Mouse (Mus musculus): ENCODE measurements around the gene Mzt1. TPM values are rescaled to one million over a fixed set of nuclear protein-coding genes. Genes with fewer than 3 reads are reported as not detected.
"Not testable (repeated sequence)": the region's sequence is repeated elsewhere in the genome, so short reads cannot be mapped to it uniquely, and the experiment has no call there.

The Mzt1 gene
- total RNA-seq (2021) = 10 to 100 TPM; 26.9 to 30.5 TPM
- long read RNA-seq, experiment 1, transcript Mzt1-201 (3 exons, 2,240 nt) = major isoform, 34 of 37 reads
- long read RNA-seq, experiment 1, partial matches to known transcripts = 0 of 37 reads
- long read RNA-seq, experiment 1, other reads (novel, unspliced or antisense) = 3 of 37 reads
- long read RNA-seq, experiment 2, transcript Mzt1-201 (3 exons, 2,240 nt) = major isoform, 47 of 54 reads
- long read RNA-seq, experiment 2, partial matches to known transcripts = 0 of 54 reads
- long read RNA-seq, experiment 2, other reads (novel, unspliced or antisense) = 7 of 54 reads

GRCm38 (mm10) chr14:99046031-99046781 is at the start of gene Mzt1, which contains the start of gene Bora:
Gene Mzt1, minus strand, starts transcription at chr14:99046134.
Gene Bora, plus strand, starts transcription at chr14:99046222.
- DNase-seq = peak; percentile 82 to 85
- intact Hi-C loops (cut with DNase I) = loop anchor here (5.0 kb wide), 1 partner anchor 56 kb away; no protein-coding TSS in a partner anchor

DNA sequence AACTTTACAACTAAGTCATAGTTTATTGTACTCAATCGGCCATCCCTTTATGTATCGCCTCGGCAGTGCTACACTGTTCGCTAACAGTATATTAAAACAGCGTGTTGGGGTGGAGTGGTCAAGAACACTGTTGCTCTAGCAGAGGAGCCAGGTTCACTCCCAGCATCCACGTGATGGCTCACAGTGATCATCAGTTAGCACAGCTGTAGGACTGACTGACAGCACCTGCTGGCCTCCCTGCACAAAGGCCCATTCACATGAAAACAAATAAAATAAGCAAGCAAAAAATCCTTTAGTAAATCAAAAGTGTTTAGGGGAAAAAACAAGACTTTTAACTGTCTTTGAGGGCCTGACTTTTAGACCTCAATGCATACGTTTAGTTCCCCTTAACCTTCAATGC is 43.0 kb upstream of the Mzt1 start:
- intact Hi-C loops (cut with DNase I) = no loop called here
- DNase-seq = no peak

GRCm38 (mm10) chr14:99071146-99071545 is 25.2 kb upstream of the Mzt1 start:
- DNase-seq = no peak
- intact Hi-C loops (cut with DNase I) = no loop called here

DNA sequence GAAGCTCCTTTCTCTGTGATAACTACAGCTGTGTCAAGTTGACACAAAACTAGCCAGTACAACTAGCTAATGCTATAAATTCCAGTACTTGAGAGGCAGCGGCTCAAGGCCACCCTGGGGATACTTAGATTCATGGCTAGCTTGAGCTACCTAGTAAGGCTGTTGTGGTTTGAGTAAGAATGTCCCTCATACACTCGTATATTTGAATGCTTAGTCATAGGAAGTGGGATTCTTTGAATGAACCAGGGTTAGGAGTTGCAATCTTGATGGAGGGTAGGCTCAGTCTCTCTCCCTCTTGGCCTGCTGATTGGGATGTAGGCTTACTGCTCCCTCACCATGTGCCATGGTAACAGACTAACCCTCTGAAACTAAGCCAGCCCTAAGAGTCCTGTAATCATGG is 17.2 kb upstream of the Mzt1 start:
- no peak for DNase-seq
- intact Hi-C loops (cut with DNase I) = no loop called here

DNA sequence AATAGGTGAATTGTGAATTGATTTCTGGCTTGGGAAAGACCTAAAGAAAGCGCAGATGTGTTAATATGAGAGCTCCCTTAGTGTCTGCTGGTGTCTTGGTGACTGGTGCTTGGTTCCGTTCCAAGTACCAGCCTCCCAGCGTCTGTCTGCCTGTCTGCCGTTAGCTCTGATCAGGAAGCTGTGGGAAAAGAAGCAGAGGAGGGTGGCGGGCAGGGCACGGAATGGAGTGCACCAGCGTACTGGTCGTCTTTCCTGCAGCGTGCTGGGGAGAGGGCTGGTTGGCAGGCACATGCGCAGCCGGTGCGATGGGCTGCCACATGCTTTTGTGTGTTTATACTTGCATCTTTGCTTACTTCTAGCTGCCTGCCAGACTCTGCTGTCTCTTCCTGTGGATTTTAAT is 14.7 kb upstream of the Mzt1 start:
- intact Hi-C loops (cut with DNase I) = no loop called here
- no peak for DNase-seq

- intact Hi-C loops (cut with DNase I) = no loop called here
- DNase-seq = no peak
Observed at GRCm38 (mm10) chr14:99058959-99059586, 13.1 kb upstream of the Mzt1 start.

- intact Hi-C loops (cut with DNase I) = loop anchor here (5.0 kb wide), 1 partner anchor 56 kb away; no protein-coding TSS in a partner anchor
- no peak for DNase-seq
Observed at GRCm38 (mm10) chr14:99046782-99047181, 848 bp upstream of the Mzt1 start.

- intact Hi-C loops (cut with DNase I) = loop anchor here (5.0 kb wide), 1 partner anchor 57 kb away; no protein-coding TSS in a partner anchor
- DNase-seq = no peak
Observed at GRCm38 (mm10) chr14:99045378-99046030, 430 bp downstream of the Mzt1 start.

GRCm38 (mm10) chr14:99044718-99045117 is 1.2 kb downstream of the Mzt1 start:
- no peak for DNase-seq
- intact Hi-C loops (cut with DNase I) = loop anchor here (5.0 kb wide), 1 partner anchor 58 kb away; no protein-coding TSS in a partner anchor

- DNase-seq = no peak
- intact Hi-C loops (cut with DNase I) = no loop called here
Observed at GRCm38 (mm10) chr14:99044096-99044495, 1.8 kb downstream of the Mzt1 start.

DNA sequence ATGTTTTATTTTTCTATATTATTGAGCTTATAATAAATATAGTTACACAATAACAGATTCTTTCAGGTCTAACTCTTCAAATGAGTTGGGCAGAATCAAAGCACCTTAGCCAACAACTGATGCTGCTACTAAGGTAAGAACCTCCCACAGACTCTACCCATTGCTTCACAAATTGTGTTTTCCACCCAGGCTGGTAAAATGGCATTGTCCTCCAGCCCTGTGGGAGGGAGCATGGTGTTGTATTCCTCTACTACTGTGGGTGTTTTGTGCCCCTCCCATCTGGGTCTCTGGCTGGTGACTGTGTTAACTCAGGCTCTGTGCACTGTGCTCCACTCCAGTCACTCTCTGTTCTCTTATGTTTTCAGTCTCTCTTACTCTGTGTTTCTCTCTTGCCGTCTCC is 2.4 kb downstream of the Mzt1 start:
- intact Hi-C loops (cut with DNase I) = no loop called here
- no peak for DNase-seq

- DNase-seq = no peak
- intact Hi-C loops (cut with DNase I) = no loop called here
Observed at GRCm38 (mm10) chr14:99041416-99041815, 4.5 kb downstream of the Mzt1 start.

- intact Hi-C loops (cut with DNase I); DNase-seq: not testable (repeated sequence)
Observed at GRCm38 (mm10) chr14:99039308-99039707, 6.6 kb downstream of the Mzt1 start.

- no peak for DNase-seq
- intact Hi-C loops (cut with DNase I) = no loop called here
Observed at GRCm38 (mm10) chr14:99037703-99038102, 8.2 kb downstream of the Mzt1 start.

DNA sequence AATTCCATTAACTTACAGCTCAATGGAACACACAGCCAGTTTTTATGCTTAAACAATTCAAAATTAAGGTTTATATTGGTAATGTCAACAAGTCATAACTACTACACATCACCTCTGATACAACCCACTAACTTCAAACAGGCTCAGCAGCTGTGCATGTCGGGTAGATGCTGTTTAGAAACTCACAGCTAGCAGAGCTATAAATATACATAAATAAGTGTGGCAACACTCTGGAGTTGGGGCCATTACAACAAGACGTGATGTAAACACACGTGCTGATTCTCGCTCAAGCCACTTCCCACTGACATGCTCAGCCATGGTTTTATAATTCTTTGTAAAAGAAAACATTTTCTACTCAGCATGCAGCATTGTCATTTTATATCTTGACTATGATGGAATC is 9.9 kb downstream of the Mzt1 start:
- intact Hi-C loops (cut with DNase I) = no loop called here
- no peak for DNase-seq

GRCm38 (mm10) chr14:99034851-99035250 is 11.1 kb downstream of the Mzt1 start:
- DNase-seq; intact Hi-C loops (cut with DNase I): not testable (repeated sequence)

GRCm38 (mm10) chr14:99032596-99032995 is 13.3 kb downstream of the Mzt1 start:
- DNase-seq = no peak
- intact Hi-C loops (cut with DNase I) = no loop called here

GRCm38 (mm10) chr14:99031337-99031873 is 14.5 kb downstream of the Mzt1 start:
- no peak for DNase-seq
- intact Hi-C loops (cut with DNase I) = no loop called here

- intact Hi-C loops (cut with DNase I) = no loop called here
- DNase-seq = no peak
Observed at GRCm38 (mm10) chr14:99029987-99030386, 15.9 kb downstream of the Mzt1 start.

- no peak for DNase-seq
- intact Hi-C loops (cut with DNase I) = no loop called here
Observed at GRCm38 (mm10) chr14:99022346-99023086, 23.4 kb downstream of the Mzt1 start.

All from gastrocnemius, postnatal 36 days (tissue).